22 mouse cellular contexts compared by ENCODE assay signal in genomic region chrX:107008968-107009367, GRCm38 (mm10).
A peak's percentile ranks its signal among the peaks of the same experiment; 100 is the strongest.
DNase-seq lines count a peak whose midpoint lies in the region; ATAC-seq lines count a peak whose summit lies in the region.
"Had no signal": no experiment of that assay in that cellular context is flagged by ENCODE, and none has a peak within 500 bp of the region (broad histone marks: within the 10 kb centered on the region; RNA-seq: fewer than 3 reads in every experiment).

No protein-coding gene starts in this region.

- H3K9me3 ChIP-seq in embryonic facial prominence, embryonic 12.5 days = no peaks in the 10 kb centered on the region
- no peaks in the 10 kb centered on the region for H3K9me3 ChIP-seq in limb, embryonic 12.5 days
- H3K9me3 ChIP-seq: forebrain, embryonic 12.5 days; G1E; liver, embryonic 13.5 days; neural tube, embryonic 12.5 days had no signal

- intact Hi-C loops in left cerebral cortex, postnatal 4 days (cut with DNase I) = no loop called here

- no peaks in the 10 kb centered on the region for H3K4me1 ChIP-seq in embryonic facial prominence, embryonic 12.5 days
- no peaks in the 10 kb centered on the region for H3K4me1 ChIP-seq in limb, embryonic 12.5 days (replicated peaks)
- H3K4me1 ChIP-seq: forebrain, embryonic 12.5 days; liver, embryonic 13.5 days; neural tube, embryonic 12.5 days had no signal

- DNase-seq in cerebellum, postnatal 14 days = peak; percentile 1 to 5
- no peak for DNase-seq in cerebellum, adult 9-10 months
- peak; percentile 17 for DNase-seq in left cerebral cortex, postnatal 4 days
- no peak for DNase-seq in left cerebral cortex, adult 8-10 months (ENCODE audit: low spot score in 2 of 2)
- DNase-seq in kidney, postnatal 14 days = no peak
- DNase-seq in layer of hippocampus, postnatal 36 days = no peak
- DNase-seq: cerebellum, adult 8-10 months; gastrocnemius, postnatal 10 days; heart, adult 11 months; heart, postnatal 36 days; kidney, adult 2 months; kidney, postnatal 4 days; liver, embryonic 13.5 days; lung, embryonic 14.5 days; lung, postnatal 4 days had no signal

- no peaks in the 10 kb centered on the region for H3K36me3 ChIP-seq in embryonic facial prominence, embryonic 12.5 days
- no peaks in the 10 kb centered on the region for H3K36me3 ChIP-seq in limb, embryonic 12.5 days
- H3K36me3 ChIP-seq: forebrain, embryonic 12.5 days; G1E; liver, embryonic 13.5 days; neural tube, embryonic 12.5 days had no signal

- no peaks in the 10 kb centered on the region for H3K27me3 ChIP-seq in embryonic facial prominence, embryonic 12.5 days
- no peaks in the 10 kb centered on the region for H3K27me3 ChIP-seq in limb, embryonic 12.5 days
- H3K27me3 ChIP-seq: forebrain, embryonic 12.5 days; liver, embryonic 13.5 days; neural tube, embryonic 12.5 days had no signal

- H3K27ac ChIP-seq in embryonic facial prominence, embryonic 12.5 days = 0 out of 2 replicates have a peak overlapping the region, but pooled peaks have one; percentile 57
- H3K27ac ChIP-seq in limb, embryonic 12.5 days = 0 out of 2 replicates have a peak overlapping the region, but pooled peaks have one; percentile 17
- H3K27ac ChIP-seq: forebrain, embryonic 12.5 days; liver, embryonic 13.5 days; neural tube, embryonic 12.5 days; stomach, postnatal 0 days had no signal

- H3K4me3 ChIP-seq in embryonic facial prominence, embryonic 12.5 days = no peak overlapping the region
- H3K4me3 ChIP-seq in limb, embryonic 12.5 days (replicated peaks) = no peak overlapping the region
- H3K4me3 ChIP-seq: forebrain, embryonic 12.5 days; liver, embryonic 13.5 days; neural tube, embryonic 12.5 days had no signal

- no peak overlapping the region for H3K9ac ChIP-seq in embryonic facial prominence, embryonic 12.5 days
- H3K9ac ChIP-seq in limb, embryonic 12.5 days (replicated peaks) = no peak overlapping the region
- H3K9ac ChIP-seq: forebrain, embryonic 12.5 days; liver, embryonic 13.5 days; lung, embryonic 14.5 days; neural tube, embryonic 12.5 days had no signal

- no peak overlapping the region for H3K4me2 ChIP-seq in embryonic facial prominence, embryonic 12.5 days (replicated peaks)
- no peak overlapping the region for H3K4me2 ChIP-seq in limb, embryonic 12.5 days
- H3K4me2 ChIP-seq: forebrain, embryonic 12.5 days; liver, embryonic 13.5 days; lung, embryonic 14.5 days; neural tube, embryonic 12.5 days had no signal

- WGBS in embryonic facial prominence, embryonic 12.5 days = 30% methylated on average over 4 of the region's 4 CpGs
- 30% methylated on average over 4 of the region's 4 CpGs for WGBS in limb, embryonic 12.5 days

- ATAC-seq in embryonic facial prominence, embryonic 12.5 days (ENCODE audit: insufficient number of reproducible peaks, insufficient read depth, low FRiP score, low TSS enrichment) = 0 out of 2 replicates have a peak, but pooled peaks have one; percentile 22
- ATAC-seq in limb, embryonic 12.5 days (ENCODE audit: insufficient number of reproducible peaks, insufficient read depth, low FRiP score, low TSS enrichment, low read depth) = no peak
- ATAC-seq: inflammation-experienced regulatory T-cells, adult 6 months had no signal

Comparison
In these comparisons a context has a peak if more than half of its experiments do, and no peak if none do; other contexts are left out.
1. DNase-seq: peak in cerebellum, postnatal 14 days (2 of 2) and left cerebral cortex, postnatal 4 days (single experiment); none in cerebellum, adult 9-10 months (single experiment), left cerebral cortex, adult 8-10 months (0 of 2), kidney, postnatal 14 days (single experiment) and layer of hippocampus, postnatal 36 days (0 of 2).